Mouse (Mus musculus) liver, embryonic 13.5 days (tissue): ENCODE results near the gene Herpud2. TPM values are rescaled to one million over a fixed set of nuclear protein-coding genes. Genes with fewer than 3 reads are reported as not detected.
"Not testable (repeated sequence)": the region's sequence is repeated elsewhere in the genome, so short reads cannot be mapped to it uniquely, and the experiment has no call there.

Experiments
- ATAC-seq: fragments of 200-750 bp; cut with Nextera tagmentation; 2 replicates; pipeline ENCODE4 v1.8.0; 2017; ENCODE audit warnings: low read depth, mild to moderate bottlenecking, moderate number of reproducible peaks, moderate library complexity
- DNase-seq: peaks from one replicate; pipeline ENCODE4 v3.0.0; 2022
- H3K27ac ChIP-seq: fragments of 300-500 bp; sonication (generic); 2 replicates; pipeline ENCODE4 v1.5.1; 2015; ENCODE audit warnings: moderate library complexity, mild to moderate bottlenecking, inconsistent platforms
- H3K27me3 ChIP-seq: fragments of 300-500 bp; sonication (generic); 2 replicates; pipeline ENCODE4 v1.6.1; 2015; ENCODE audit warnings: mild to moderate bottlenecking, inconsistent platforms
- H3K36me3 ChIP-seq: fragments of 300-500 bp; sonication (generic); 2 replicates; pipeline ENCODE4 v1.6.1; 2015; ENCODE audit warnings: mild to moderate bottlenecking, inconsistent platforms
- H3K4me1 ChIP-seq: fragments of 300-500 bp; sonication (generic); replicated peaks from 2 replicates; pipeline ENCODE4 v1.6.1; 2015; ENCODE audit warnings: inconsistent platforms
- H3K4me2 ChIP-seq: fragments of 300-500 bp; sonication (generic); 2 replicates; pipeline ENCODE4 v1.6.1; 2015; ENCODE audit warnings: inconsistent platforms, mild to moderate bottlenecking, moderate library complexity
- H3K4me3 ChIP-seq: fragments of 300-500 bp; sonication (generic); replicated peaks from 2 replicates; pipeline ENCODE4 v1.5.1; 2015; ENCODE audit warnings: mild to moderate bottlenecking, inconsistent platforms
- H3K9ac ChIP-seq: fragments of 300-500 bp; sonication (generic); 2 replicates; pipeline ENCODE4 v1.6.1; 2015; ENCODE audit warnings: mild to moderate bottlenecking, inconsistent platforms
- H3K9me3 ChIP-seq: fragments of 300-500 bp; sonication (generic); replicated peaks from 2 replicates; pipeline ENCODE4 v1.6.1; 2016; ENCODE audit warnings: inconsistent platforms
- WGBS: fragments of 180-500 bp; shearing (Covaris S2); methylation state at CpG from one replicate; pipeline ENCODE4 v1.1.7; 2015; ENCODE audit not compliant: insufficient replicate concordance; 5-methylcytosine and 5-hydroxymethylcytosine counted together
- polyA plus RNA-seq: library from polyadenylated mRNA; unstranded; fragments of >200 nt; fragmentation: Nextera tagmentation; extraction: Ambion mirVana; gene quantifications from 2 replicates; pipeline ENCODE4 v1.2.1, GENCODE M21; 2015

The Herpud2 gene
- polyA plus RNA-seq, 1 experiment from 2014 or later = 13.5 TPM

DNA sequence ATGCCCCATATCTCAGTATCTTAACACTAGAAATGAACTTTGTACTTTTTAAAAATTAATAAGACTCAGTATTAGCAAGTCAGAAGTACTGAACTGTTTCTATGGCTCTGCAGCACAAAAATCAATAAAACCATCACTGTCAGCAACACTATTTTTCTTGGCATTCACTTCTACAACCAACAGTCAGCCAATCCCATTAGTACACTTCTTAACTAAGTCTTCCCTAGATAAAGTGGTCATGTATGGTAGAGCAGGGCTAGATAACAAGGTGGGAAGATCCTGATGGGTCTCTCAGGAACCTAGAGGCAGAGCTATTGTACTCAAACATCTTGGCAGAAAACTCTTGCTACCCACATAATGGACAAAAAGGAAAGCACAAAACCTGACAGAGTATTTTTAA, 7.7 kb downstream of the Herpud2 start:
- ATAC-seq = peak; percentile 62

DNA sequence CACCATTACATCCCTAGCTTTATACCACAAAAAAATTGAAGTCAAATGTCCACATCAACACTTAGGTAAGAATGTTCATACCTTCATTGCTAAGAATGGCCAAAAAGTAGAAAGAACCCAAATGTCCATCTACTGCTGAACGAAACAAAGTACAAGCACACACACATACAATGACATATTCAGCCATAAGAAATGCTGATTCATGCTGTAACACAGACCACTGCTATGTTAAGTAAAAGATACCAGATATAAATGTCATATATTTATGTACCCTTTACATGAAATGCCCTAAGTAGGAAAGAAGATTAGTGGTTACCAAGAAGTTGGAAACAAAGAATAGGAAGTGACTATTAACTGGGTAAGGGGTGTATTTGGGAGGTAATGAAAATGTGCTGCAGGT, 8.6 kb downstream of the Herpud2 start:
- DNase-seq = no peak
- H3K9ac ChIP-seq = no peak overlapping the region

More for the DNA sequence above, 7.7 kb downstream of the Herpud2 start:
- H3K9me3 ChIP-seq = no peaks in the 10 kb centered on the region
- DNase-seq = no peak
- no peak overlapping the region for H3K9ac ChIP-seq
- H3K36me3 ChIP-seq = no peaks in the 10 kb centered on the region
- H3K4me3 ChIP-seq = no peak overlapping the region
- H3K4me2 ChIP-seq = no peak overlapping the region
- no peaks in the 10 kb centered on the region for H3K27me3 ChIP-seq
- H3K27ac ChIP-seq = no peak overlapping the region
- H3K4me1 ChIP-seq = peaks cover 55% of the 10 kb centered on the region

DNA sequence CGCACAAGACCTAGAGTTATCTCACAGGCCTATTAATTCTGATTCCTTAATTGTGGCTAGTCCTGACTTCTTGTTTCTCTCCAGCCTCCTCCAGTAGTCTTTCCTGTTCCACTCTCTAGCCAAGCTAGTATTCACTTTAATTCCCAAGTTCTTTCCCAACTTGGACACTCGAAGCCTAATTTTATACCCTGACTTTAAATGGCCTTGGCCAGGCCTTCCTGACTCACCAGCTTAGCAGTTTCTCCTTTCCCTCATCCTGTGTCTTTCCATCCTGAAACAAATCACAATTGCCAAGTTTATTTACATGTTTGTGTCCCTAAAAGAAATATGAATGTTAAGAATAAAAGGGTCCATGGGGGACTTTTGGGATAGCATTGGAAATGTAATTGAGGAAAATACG, 9.6 kb downstream of the Herpud2 start:
- H3K9me3 ChIP-seq = no peaks in the 10 kb centered on the region
- H3K9ac ChIP-seq = no peak overlapping the region
- no peak overlapping the region for H3K4me3 ChIP-seq
- no peak overlapping the region for H3K4me2 ChIP-seq
- no peaks in the 10 kb centered on the region for H3K36me3 ChIP-seq
- no peak overlapping the region for H3K27ac ChIP-seq
- 88% methylated on average over 3 of the region's 3 CpGs for WGBS
- DNase-seq (no peak), ATAC-seq (no peak)
- no peaks in the 10 kb centered on the region for H3K27me3 ChIP-seq
- peaks cover 39% of the 10 kb centered on the region for H3K4me1 ChIP-seq

More for the DNA sequence above, 8.6 kb downstream of the Herpud2 start:
- Histone ChIP-seq H3K27ac (no peak overlapping the region; the same call in 1 of the 2 replicates), H3K27me3 (no peaks in the 10 kb centered on the region), H3K4me1 (peaks cover 46% of the 10 kb centered on the region), H3K4me2 (no peak overlapping the region), H3K9me3 (no peaks in the 10 kb centered on the region), H3K4me3 (no peak overlapping the region), H3K36me3 (no peaks in the 10 kb centered on the region)
- WGBS = 50% methylated on average over 1 of the region's 1 CpGs
- 0 out of 2 replicates have a peak, but pooled peaks have one; percentile 58 for ATAC-seq

- H3K4me1 ChIP-seq = peaks cover 30% of the 10 kb centered on the region
- 40% methylated on average over 1 of the region's 1 CpGs for WGBS
- H3K27ac ChIP-seq = no peak overlapping the region
- H3K9ac ChIP-seq = no peak overlapping the region
- no peak overlapping the region for H3K4me3 ChIP-seq
- H3K4me2 ChIP-seq = no peak overlapping the region
- no peaks in the 10 kb centered on the region for H3K36me3 ChIP-seq
- no peak for DNase-seq
- no peak for ATAC-seq
- no peaks in the 10 kb centered on the region for H3K27me3 ChIP-seq
- no peaks in the 10 kb centered on the region for H3K9me3 ChIP-seq
Observed at GRCm38 (mm10) chr9:25140330-25140729, 11.3 kb downstream of the Herpud2 start.

DNA sequence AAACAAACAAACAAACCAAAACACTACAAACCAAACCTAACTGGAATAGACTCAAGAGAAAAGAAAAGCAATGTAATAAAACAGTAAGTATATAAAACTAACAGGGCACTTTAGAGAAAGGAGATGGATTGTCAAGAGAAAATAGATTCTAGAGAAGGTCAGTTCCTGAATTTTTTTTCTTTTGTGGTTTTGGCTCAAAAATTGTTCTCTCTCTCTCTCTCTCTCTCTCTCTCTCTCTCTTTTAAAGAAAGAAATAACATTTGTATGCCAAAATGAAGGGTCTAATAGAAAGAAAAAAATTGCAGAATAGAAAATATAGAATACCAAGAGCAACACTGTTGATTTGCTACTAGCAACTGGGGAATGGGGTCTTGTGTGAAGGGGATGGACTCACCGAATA, 12.7 kb downstream of the Herpud2 start:
- Histone ChIP-seq H3K4me3 (no peak overlapping the region), H3K4me2 (no peak overlapping the region), H3K9ac (no peak overlapping the region), H3K27ac (no peak overlapping the region), H3K27me3 (no peaks in the 10 kb centered on the region), H3K36me3 (no peaks in the 10 kb centered on the region), H3K9me3 (no peaks in the 10 kb centered on the region), H3K4me1 (peaks cover 22% of the 10 kb centered on the region)
- no peak for ATAC-seq
- 89% methylated on average over 1 of the region's 1 CpGs for WGBS
- DNase-seq = no peak

DNA sequence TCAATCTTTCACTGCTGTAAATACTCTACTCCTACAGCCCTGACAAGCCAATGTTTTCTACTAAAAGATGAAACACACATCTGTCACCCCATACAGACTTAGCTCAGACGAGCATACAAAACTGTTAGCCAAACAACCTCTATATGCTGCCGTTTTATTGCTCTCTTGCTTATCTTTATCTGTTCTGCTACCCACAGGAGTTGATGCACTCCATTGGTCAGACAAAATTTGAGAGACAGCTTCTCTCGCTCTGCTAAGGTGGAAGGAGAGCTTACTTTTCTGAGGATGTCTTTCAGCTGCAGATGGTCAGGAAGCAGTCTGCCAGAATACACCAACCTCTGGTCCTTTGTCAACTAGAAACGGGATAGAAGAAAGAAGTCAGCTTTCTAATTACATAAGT, 18.7 kb downstream of the Herpud2 start:
- 46% methylated on average over 4 of the region's 4 CpGs for WGBS
- ATAC-seq = no peak

GRCm38 (mm10) chr9:25132253-25132652, 19.4 kb downstream of the Herpud2 start:
- ATAC-seq (no peak), DNase-seq (no peak)
- H3K27me3 ChIP-seq = no peaks in the 10 kb centered on the region

More for the DNA sequence above, 18.7 kb downstream of the Herpud2 start:
- no peak overlapping the region for H3K4me2 ChIP-seq
- peaks cover 8% of the 10 kb centered on the region for H3K36me3 ChIP-seq
- DNase-seq = no peak
- no peak overlapping the region for H3K9ac ChIP-seq
- no peaks in the 10 kb centered on the region for H3K9me3 ChIP-seq
- H3K27ac ChIP-seq = no peak overlapping the region
- 0 out of 2 replicates have a peak, but pooled peaks cover 6% of the 10 kb centered on the region for H3K4me1 ChIP-seq
- no peaks in the 10 kb centered on the region for H3K27me3 ChIP-seq
- H3K4me3 ChIP-seq = no peak overlapping the region

GRCm38 (mm10) chr9:25124048-25124447, 27.6 kb downstream of the Herpud2 start:
- Histone ChIP-seq H3K9me3 (no peaks in the 10 kb centered on the region), H3K4me2 (no peak overlapping the region), H3K4me3 (no peak overlapping the region), H3K27me3 (no peaks in the 10 kb centered on the region), H3K4me1 (0 out of 2 replicates have a peak, but pooled peaks cover 2% of the 10 kb centered on the region), H3K36me3 (peaks cover 29% of the 10 kb centered on the region), H3K27ac (no peak overlapping the region), H3K9ac (no peak overlapping the region)
- WGBS = 44% methylated on average over 2 of the region's 2 CpGs
- ATAC-seq = no peak
- DNase-seq = no peak

More at GRCm38 (mm10) chr9:25132253-25132652, 19.4 kb downstream of the Herpud2 start:
- Histone ChIP-seq H3K4me1 (0 out of 2 replicates have a peak, but pooled peaks cover 6% of the 10 kb centered on the region), H3K9me3 (no peaks in the 10 kb centered on the region), H3K9ac (no peak overlapping the region), H3K4me3 (no peak overlapping the region), H3K36me3 (peaks cover 8% of the 10 kb centered on the region), H3K4me2 (no peak overlapping the region), H3K27ac (no peak overlapping the region)

DNA sequence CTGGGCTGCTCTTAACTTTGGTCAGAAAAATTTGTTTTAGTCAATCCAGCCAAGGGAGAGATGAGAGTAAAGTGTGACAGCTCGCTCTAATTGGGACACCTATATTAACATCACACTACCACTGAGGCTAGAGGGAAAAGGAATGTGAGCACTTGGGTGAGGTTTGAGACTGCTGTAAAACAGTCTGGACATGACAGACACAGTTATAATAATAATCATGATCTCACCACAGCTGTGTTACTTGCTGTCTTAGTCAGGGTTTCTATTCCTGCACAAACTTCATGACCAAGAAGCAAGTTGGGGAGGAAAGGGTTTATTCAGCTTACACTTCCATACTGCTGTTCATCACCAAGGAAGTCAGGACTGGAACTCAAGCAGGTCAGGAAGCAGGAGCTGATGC, 28.0 kb downstream of the Herpud2 start:
- ATAC-seq, H3K9me3 ChIP-seq, H3K4me2 ChIP-seq, DNase-seq, H3K27me3 ChIP-seq, H3K9ac ChIP-seq, H3K27ac ChIP-seq, H3K4me3 ChIP-seq, H3K4me1 ChIP-seq: not testable (repeated sequence)
- H3K36me3 ChIP-seq = peaks cover 29% of the 10 kb centered on the region
- 79% methylated on average over 1 of the region's 1 CpGs for WGBS

DNA sequence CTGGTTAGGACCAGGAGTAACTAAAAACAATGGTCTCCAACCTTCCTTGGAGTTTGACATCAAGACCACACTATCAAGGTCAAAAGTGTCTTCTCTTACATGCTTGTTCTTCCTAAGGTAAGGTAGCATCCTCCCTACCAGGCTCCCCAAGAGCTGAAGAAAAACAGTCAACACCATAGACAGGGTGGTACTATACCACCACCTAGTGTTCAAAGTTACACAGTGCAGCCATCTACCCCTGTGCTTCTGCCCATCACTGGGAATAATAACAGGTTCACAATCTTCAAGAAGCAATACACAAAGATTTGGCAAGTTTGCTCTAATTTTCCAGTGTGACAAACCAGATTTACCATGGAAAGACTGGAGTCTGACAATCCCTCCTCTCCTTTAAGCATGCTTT, 47.0 kb downstream of the Herpud2 start:
- ATAC-seq (no peak), DNase-seq (peak; percentile 6)
- H3K9me3 ChIP-seq = no peaks in the 10 kb centered on the region
- no peak overlapping the region for H3K27ac ChIP-seq
- H3K36me3 ChIP-seq = peaks cover 32% of the 10 kb centered on the region
- H3K4me1 ChIP-seq = no peaks in the 10 kb centered on the region
- H3K9ac ChIP-seq = no peak overlapping the region
- no peaks in the 10 kb centered on the region for H3K27me3 ChIP-seq
- no peak overlapping the region for H3K4me3 ChIP-seq
- no peak overlapping the region for H3K4me2 ChIP-seq

DNA sequence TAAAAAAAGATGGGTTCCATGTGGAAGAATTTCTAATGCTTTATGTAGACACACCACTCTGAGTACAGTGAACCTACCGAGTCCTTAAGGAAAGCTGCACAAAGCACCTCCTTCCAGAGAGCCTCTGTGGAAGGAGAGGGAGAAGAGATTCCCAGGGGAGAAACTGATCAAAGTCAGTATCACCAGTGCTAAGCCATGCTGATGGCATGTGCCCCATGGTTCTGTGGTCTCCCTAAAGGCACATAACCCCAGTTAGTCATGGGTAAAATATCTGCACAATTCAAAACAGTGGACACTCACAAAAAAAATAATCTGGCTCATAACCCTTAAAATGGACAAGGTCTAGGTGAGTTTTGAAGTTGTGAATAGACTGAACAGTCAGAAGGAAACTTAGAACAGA, 48.7 kb downstream of the Herpud2 start:
- Histone ChIP-seq H3K4me2 (no peak overlapping the region), H3K9me3 (no peaks in the 10 kb centered on the region), H3K27me3 (no peaks in the 10 kb centered on the region), H3K4me1 (no peaks in the 10 kb centered on the region), H3K4me3 (no peak overlapping the region), H3K36me3 (peaks cover 22% of the 10 kb centered on the region), H3K9ac (no peak overlapping the region), H3K27ac (no peak overlapping the region)
- DNase-seq (no peak), ATAC-seq (no peak)
- 73% methylated on average over 1 of the region's 1 CpGs for WGBS

GRCm38 (mm10) chr9:25090853-25091252, 60.8 kb downstream of the Herpud2 start:
- Histone ChIP-seq H3K27me3 (no peaks in the 10 kb centered on the region), H3K9me3 (no peaks in the 10 kb centered on the region), H3K9ac (no peak overlapping the region), H3K4me2 (no peak overlapping the region), H3K27ac (no peak overlapping the region), H3K4me1 (no peaks in the 10 kb centered on the region), H3K36me3 (no peaks in the 10 kb centered on the region), H3K4me3 (no peak overlapping the region)
- WGBS = 43% methylated on average over 1 of the region's 1 CpGs
- DNase-seq = no peak
- no peak for ATAC-seq
